Mouse (Mus musculus): ENCODE data around the gene Cxcl9.
A peak's percentile ranks its signal among the peaks of the same experiment; 100 is the strongest.

Gene Cxcl9

GRCm38 (mm10) chr5:92332359-92332840 lies 4.5 kb upstream of the Cxcl9 start:
- peak; percentile 41 for DNase-seq

DNA sequence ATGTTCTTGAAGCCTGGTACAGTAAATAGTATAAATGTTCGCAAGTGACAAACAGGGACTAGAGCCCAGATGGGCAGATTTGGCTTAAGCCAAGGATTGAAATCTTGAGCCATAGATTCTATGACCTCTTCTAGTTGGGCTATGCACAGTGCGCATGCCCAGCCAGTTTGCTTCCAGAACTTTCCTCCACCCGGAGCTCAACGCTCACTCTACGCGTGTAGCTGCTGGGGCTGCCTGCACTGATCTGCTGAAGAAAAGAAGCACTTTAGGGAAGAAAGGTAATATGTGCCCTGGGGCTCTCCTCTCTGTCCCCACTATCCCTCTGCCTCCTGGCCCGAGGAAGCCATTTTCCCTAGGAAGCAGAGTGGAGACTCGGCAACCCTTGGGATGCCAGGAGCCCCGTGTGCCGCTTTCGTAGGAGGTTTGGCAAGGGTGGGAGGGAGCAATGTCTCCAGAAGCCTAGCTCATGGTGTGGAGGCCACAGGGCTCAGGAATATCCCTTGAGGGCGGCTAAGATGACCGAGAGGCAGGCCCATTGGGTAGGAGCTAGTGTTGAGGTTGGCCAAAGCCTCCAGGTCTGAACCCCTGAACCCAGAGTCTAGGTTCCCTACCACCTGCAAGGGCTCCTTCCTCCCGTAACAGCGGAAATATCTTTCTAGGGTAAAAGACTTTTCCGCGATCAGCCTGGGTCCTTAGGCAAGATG lies 3.9 kb upstream of the Cxcl9 start, which contains the start of gene Art3:
TSS of gene Art3 (plus strand) at position 193 of the 704 bp plus-strand sequence.
- no peak for DNase-seq

DNA sequence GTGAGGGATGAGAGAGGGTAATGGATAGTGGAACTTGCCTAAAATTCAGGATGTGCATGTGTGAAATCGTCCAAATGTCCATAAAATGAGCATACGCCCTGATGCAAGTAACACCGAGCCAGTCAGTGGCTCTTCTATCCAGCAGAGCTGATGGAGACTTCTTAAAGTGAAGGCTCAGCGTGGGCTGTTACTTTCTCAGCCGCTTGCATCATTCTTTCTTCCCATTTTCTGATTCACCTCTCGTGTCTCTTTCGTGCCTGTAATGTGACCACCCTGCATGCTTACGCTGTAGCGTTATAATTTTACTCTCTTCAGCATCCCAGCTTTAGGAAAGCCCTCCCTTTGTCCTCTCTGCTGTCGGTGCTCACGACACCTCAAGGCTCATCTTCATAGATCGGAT lies 3.2 kb upstream of the Cxcl9 start:
- DNase-seq, result no peak

DNA sequence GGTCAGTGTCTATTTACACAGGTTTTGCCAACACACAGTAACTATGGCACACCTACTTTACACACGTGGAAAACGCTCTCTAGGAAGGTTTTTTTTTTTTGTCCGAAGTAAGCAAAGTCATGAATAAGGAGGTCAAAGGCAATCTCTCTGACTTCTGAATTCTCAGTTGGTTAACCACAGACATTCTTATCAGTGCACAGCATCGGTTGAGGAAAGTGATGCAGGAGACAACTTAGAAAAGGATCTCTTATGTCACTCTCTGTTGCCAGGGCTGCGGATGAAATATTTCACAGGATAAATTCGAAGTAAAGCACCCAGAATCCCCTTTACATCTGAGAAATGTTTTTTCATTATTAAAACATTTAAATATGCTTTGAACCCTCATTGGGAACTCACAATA lies 512 bp downstream of the Cxcl9 start:
- DNase-seq, result no peak

GRCm38 (mm10) chr5:92323264-92323663 lies 4.6 kb downstream of the Cxcl9 start:
- peak; percentile 61 for DNase-seq

DNA sequence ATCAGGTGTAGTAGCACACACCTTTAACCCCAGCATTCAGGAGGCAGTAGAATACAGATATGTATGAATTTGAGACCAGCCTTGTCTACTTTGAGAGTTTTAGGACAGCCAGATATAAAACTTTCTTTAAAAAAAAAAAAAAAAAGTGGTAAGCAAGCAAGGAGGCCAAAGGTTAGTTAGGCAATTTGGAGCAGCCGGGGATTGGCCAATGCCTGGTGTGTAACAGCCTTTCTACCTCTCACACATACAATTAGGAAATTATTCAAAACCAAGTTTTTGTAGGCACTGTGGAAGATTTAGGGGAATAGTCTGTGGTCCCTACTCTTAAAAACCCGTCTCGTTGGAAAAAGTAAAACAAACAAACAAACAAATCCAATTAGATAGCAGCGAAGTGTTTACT lies 5.3 kb downstream of the Cxcl9 start:
- peak; percentile 21 for DNase-seq

- no peak for DNase-seq
These were observed 6.1 kb downstream of the Cxcl9 start for GRCm38 (mm10) chr5:92321631-92322400.

DNA sequence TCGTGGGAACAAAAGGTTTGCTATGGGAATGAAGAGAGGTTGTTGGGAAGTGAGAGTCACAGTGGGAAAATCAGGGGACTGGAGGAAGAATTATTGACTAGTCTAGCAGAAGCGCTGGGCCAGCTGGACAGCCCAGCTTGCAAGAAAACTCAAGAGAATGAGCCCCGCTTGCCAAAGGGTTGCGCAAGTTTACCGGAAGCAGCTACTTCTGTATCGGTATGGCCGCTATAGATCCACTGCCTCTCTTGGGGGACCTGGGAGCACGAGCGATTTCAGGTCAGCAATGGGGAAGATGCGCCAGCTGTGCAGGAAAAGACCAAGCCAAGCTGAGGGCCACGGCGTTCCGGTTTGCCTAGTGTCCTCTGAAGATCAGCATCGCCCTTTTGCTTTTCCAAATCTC lies 9.3 kb downstream of the Cxcl9 start:
- no peak for DNase-seq

GRCm38 (mm10) chr5:92318119-92318518 lies 9.8 kb downstream of the Cxcl9 start:
- no peak for DNase-seq

DNA sequence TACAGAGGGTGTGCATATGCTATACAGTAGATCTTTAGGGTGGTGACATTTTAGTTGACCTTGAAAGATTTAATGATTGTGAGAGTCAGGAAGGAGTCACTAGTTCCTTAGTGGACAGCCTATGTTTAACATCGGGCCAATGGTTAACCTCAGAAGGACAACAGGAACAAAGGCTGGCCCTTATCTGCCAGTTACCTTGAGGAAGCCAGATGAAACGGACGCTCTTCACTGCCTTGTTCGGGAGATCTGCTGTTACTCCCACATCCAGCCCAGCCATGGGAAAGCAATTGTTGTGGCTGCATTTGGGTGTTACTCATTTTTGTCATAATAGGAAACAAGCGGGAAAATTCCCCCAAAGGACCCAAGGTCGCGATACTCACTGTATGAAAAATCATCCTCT lies 14.1 kb downstream of the Cxcl9 start:
- DNase-seq, result no peak

GRCm38 (mm10) chr5:92312046-92312715 lies 15.7 kb downstream of the Cxcl9 start:
- peak; percentile 94 for DNase-seq

DNA sequence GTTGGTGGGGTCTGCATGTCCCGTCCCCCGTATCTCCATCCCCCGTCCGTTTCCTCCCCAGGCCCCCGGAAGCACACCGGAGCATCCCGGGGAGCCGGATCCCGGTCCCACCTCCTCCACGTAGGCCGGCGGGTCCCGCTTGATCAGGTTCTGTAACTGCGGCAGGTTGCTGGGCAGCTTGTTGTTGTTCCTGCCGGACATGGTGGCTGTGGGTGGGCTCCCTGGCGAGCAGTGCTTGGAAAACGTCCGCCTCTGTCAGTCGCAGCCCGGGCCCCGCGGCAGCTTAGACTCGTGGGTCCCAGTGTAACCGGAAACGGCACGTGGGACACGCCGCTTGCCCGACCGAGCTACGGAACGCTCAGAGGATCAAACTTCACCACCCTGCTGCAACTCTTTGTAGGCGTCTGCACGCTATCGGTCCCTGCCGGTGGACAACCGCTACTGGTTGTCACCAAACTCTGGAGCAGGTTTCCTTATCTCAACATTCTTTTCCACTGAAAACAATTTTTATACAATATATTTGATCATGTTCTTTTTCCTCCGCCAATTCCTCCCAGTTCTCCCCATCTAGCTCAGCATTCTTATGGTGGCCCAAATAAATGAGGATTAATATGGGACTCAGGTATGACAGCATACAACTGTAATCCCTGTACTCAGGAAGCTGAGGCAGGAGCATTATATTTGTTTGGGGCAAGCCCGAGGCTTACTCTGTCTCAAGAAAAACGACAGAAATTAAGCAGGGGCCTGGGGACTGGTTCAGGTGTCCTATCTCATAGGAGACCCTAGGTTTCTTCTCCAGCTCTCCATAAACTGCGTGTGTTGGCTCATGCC lies 18.0 kb downstream of the Cxcl9 start, which contains the start of gene Sdad1:
TSS of gene Sdad1 (minus strand) at position 799 of the 831 bp plus-strand sequence.
- peak; percentile 91 for DNase-seq

DNA sequence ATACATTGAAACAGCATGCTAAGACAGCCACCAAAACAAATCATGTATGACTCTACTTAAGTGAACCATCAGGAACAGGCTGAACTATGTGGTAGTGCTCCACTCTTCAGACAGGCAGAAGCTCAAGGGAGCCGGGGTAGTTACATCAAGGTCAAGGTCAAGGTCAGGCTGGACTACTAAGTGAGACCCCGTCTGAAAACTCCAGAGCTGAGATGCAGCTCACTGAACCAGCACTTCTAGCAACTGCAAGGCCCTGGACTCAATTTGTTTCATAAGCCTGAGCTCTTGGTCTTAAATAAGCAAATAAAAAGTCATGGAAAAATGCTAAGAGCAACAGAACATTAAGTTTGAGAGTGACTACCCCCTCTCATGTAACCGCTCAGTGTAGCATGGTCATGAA lies 23.6 kb downstream of the Cxcl9 start:
- DNase-seq, result no peak

DNA sequence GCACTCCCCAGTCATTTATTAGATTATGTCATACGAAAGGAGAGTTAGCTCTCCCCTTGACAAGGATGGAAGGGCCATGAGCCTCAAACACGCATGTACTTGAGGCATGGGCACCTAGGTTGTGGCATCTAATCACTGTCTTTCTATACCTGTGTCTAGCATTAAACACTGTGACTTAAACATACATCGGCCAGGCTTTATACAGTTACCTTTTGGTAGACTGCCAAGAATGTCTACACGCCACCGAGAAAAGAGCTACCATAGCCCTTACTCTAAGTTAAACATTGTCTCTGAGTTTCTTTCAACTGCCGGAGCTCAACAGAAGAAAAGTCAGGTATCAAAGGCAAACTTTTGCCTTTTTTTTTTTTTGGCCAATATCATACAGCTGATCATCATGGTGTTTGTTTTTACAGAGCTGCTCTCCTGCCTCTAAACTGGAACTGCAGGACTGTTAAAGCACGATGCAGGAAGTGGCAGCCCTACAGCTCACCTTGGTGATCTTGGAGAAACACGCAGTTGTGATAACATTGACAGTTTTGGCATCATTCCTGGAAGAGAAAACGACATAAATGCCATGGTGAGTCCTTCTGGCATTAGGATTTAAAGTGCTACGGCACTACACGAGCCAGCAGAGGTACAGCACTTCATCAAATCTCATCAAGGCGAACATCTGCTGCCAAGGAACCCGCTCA lies 25.6 kb downstream of the Cxcl9 start:
- no peak for DNase-seq

DNA sequence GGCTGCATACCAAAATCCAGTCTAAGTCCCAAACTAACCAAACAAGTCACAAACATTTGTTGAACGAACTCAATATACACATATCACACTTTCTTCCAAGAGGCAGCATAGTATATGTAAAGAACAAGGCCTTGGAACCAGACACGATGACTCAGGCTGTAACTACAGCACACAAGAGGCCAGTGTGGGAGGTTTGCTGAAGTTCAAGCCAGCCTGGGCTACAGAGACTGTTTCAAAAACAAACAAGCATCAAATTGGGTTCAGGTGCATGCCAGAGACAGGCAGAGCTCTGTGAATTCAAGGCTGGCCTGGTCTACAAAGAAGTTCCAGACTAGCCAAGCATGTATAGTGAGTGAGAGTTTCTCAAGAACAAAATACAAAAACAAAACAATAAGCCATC lies 33.4 kb downstream of the Cxcl9 start:
- no peak for DNase-seq

- DNase-seq, result no peak
These were observed 36.0 kb downstream of the Cxcl9 start for GRCm38 (mm10) chr5:92291652-92292414.

DNA sequence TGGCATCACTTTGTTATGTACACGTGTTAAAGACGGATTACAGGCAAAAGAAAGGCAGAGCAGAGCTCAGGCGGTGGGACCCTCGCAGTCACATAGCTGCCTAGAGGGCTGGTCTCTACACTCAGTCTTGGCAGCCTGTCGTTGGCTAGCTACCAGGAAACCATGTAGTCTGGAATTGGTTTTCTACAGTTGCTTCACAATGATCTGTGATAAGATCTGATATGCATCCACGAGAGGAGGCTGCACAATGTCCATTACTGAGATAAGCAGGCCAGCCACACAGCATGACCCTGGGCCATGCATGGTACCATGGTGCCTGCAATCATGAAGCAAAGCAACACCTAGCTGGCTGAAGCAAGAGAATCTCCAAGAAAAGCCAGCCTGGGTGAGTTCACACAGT lies 40.0 kb downstream of the Cxcl9 start:
- no peak for DNase-seq

DNA sequence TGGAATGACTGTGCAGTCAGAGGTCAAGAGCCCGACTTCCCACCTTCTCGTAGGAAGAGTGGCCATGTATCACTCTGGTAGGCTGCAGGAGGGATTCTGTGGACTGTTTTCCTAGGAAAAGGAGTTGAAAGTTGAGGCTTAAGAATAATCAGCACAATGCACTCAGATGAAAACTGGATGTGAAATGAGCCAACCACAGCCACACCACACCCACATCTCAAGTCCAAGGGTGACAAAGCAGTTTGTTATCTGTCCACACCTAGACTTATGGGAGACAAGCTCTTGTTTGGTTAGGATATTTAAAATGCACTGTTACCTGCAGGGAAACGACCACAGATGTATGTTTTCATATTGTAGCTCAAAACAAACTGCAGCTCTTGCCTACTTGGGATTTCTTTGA lies 44.8 kb downstream of the Cxcl9 start:
- DNase-seq, result no peak

- peak; percentile 15 for DNase-seq
These were observed 45.3 kb downstream of the Cxcl9 start for GRCm38 (mm10) chr5:92282571-92282970.

- DNase-seq, result peak; percentile 12
These were observed 48.8 kb downstream of the Cxcl9 start for GRCm38 (mm10) chr5:92278942-92279537.
